In the genomic region with DNA sequence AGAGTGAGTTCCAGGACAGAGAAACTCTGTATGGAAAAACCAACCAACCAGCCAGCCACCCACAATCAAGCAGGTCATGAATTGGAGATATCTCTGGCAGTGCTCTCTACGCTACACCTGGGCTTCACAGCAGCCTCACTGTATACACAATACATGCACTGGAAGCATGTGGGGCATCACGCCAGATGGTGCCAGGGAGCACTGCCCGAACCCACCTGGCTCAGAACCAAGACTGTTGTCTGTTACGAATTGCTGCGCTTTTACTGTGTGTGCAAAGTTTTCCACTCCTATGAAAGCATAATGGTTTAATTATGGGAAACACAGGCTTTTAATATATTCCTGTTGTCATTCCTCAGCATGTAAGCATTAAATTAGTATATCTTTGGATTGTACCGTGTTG, we compare ENCODE assay signal across 24 mouse cellular contexts.
DNase-seq lines count a peak whose midpoint lies in the region; ATAC-seq lines count a peak whose summit lies in the region.
"Had no signal": no experiment of that assay in that cellular context is flagged by ENCODE, and none has a peak within 500 bp of the region (broad histone marks: within the 10 kb centered on the region; RNA-seq: fewer than 3 reads in every experiment).

No protein-coding gene starts in this region.

- no peaks in the 10 kb centered on the region for H3K4me1 ChIP-seq in forebrain, embryonic 14.5 days (ENCODE audit: control insufficient read depth, insufficient read depth, low read length)
- H3K4me1 ChIP-seq in forebrain, embryonic 16.5 days (replicated peaks; ENCODE audit: control insufficient read depth, insufficient read depth, low read length), result no peaks in the 10 kb centered on the region
- H3K4me1 ChIP-seq: heart, embryonic 12.5 days; heart, embryonic 15.5 days; hindbrain, embryonic 10.5 days; hindbrain, embryonic 13.5 days had no signal

- DNase-seq in cerebellum, postnatal 10 days, result peak; percentile 70 to 76
- no peak for DNase-seq in cerebellum, adult 11 months
- DNase-seq in forebrain, embryonic 14.5 days (ENCODE audit: low spot score), result peak; percentile 34
- peak; percentile 58 for DNase-seq in left cerebral cortex, postnatal 4 days
- no peak for DNase-seq in left cerebral cortex, adult 18-20 months (ENCODE audit: low spot score in 2 of 2)
- peak; percentile 9 for DNase-seq in right cerebral cortex, postnatal 4 days
- DNase-seq in right cerebral cortex, postnatal 36 days (ENCODE audit: low spot score in 2 of 2), result no peak
- DNase-seq: adrenal gland, adult 8-10 months; adrenal gland, postnatal 25 days; cerebellum, adult 2 months; cerebellum, adult 9-11 months; gastrocnemius, postnatal 10 days; gastrocnemius, postnatal 36 days; heart, postnatal 10 days; heart, postnatal 36 days had no signal

- intact Hi-C loops in left cerebral cortex, postnatal 4 days (cut with DNase I), result no loop called here

- H3K36me3 ChIP-seq in forebrain, embryonic 14.5 days (ENCODE audit: control insufficient read depth, insufficient read depth, low read length), result no peaks in the 10 kb centered on the region
- no peaks in the 10 kb centered on the region for H3K36me3 ChIP-seq in forebrain, embryonic 16.5 days (ENCODE audit: control insufficient read depth, insufficient read depth)
- H3K36me3 ChIP-seq: embryonic facial prominence, embryonic 15.5 days; forebrain, embryonic 15.5 days; heart, embryonic 12.5 days; heart, embryonic 15.5 days; hindbrain, embryonic 10.5 days; hindbrain, embryonic 13.5 days had no signal

- WGBS in forebrain, embryonic 14.5 days, result 57% methylated on average over 6 of the region's 6 CpGs
- 47% methylated on average over 6 of the region's 6 CpGs for WGBS in forebrain, embryonic 16.5 days

- no peak overlapping the region for H3K4me3 ChIP-seq in forebrain, embryonic 14.5 days (ENCODE audit: low read depth, low read length)
- H3K4me3 ChIP-seq in forebrain, embryonic 16.5 days (replicated peaks; ENCODE audit: low read length), result no peak overlapping the region
- H3K4me3 ChIP-seq: embryonic facial prominence, embryonic 15.5 days; forebrain, embryonic 15.5 days; heart, embryonic 12.5 days; heart, embryonic 15.5 days; hindbrain, embryonic 10.5 days; hindbrain, embryonic 13.5 days had no signal

- H3K27ac ChIP-seq in forebrain, embryonic 14.5 days (ENCODE audit: low read depth, low read length), result no peak overlapping the region
- no peak overlapping the region for H3K27ac ChIP-seq in forebrain, embryonic 16.5 days (ENCODE audit: low read length)
- H3K27ac ChIP-seq: embryonic facial prominence, embryonic 15.5 days; forebrain, embryonic 15.5 days; heart, embryonic 15.5 days; hindbrain, embryonic 10.5 days; hindbrain, embryonic 13.5 days had no signal

- H3K9ac ChIP-seq in forebrain, embryonic 14.5 days (ENCODE audit: low read length), result no peak overlapping the region
- no peak overlapping the region for H3K9ac ChIP-seq in forebrain, embryonic 16.5 days (replicated peaks; ENCODE audit: low read depth, low read length)
- H3K9ac ChIP-seq: embryonic facial prominence, embryonic 15.5 days; forebrain, embryonic 15.5 days; heart, embryonic 12.5 days; heart, embryonic 15.5 days; hindbrain, embryonic 13.5 days had no signal

- H3K27me3 ChIP-seq in forebrain, embryonic 14.5 days (replicated peaks; ENCODE audit: control insufficient read depth, insufficient read depth, low read length), result no peaks in the 10 kb centered on the region
- no peaks in the 10 kb centered on the region for H3K27me3 ChIP-seq in forebrain, embryonic 16.5 days (replicated peaks; ENCODE audit: control insufficient read depth, insufficient read depth, low read length)
- H3K27me3 ChIP-seq: embryonic facial prominence, embryonic 15.5 days; forebrain, embryonic 15.5 days; heart, embryonic 12.5 days; heart, embryonic 15.5 days; hindbrain, embryonic 13.5 days had no signal

- H3K9me3 ChIP-seq in forebrain, embryonic 14.5 days (replicated peaks; ENCODE audit: control insufficient read depth, low read length), result no peaks in the 10 kb centered on the region
- H3K9me3 ChIP-seq in forebrain, embryonic 16.5 days (ENCODE audit: control insufficient read depth, low read length), result no peaks in the 10 kb centered on the region
- H3K9me3 ChIP-seq: embryonic facial prominence, embryonic 15.5 days; forebrain, embryonic 15.5 days; heart, embryonic 12.5 days; heart, embryonic 15.5 days; hindbrain, embryonic 10.5 days; hindbrain, embryonic 13.5 days had no signal

- no peak for ATAC-seq in forebrain, embryonic 14.5 days
- ATAC-seq in forebrain, embryonic 16.5 days, result no peak
- ATAC-seq: activated CD4-positive, CD25-positive, alpha-beta regulatory T cell, adult 4 months; forebrain, embryonic 15.5 days; intestine, postnatal 0 days had no signal

- no peak overlapping the region for H3K4me2 ChIP-seq in forebrain, embryonic 14.5 days (ENCODE audit: low read length)
- no peak overlapping the region for H3K4me2 ChIP-seq in forebrain, embryonic 16.5 days (ENCODE audit: low read length)
- H3K4me2 ChIP-seq: embryonic facial prominence, embryonic 15.5 days; forebrain, embryonic 15.5 days; heart, embryonic 12.5 days; heart, embryonic 15.5 days; hindbrain, embryonic 13.5 days had no signal

Comparison
In these comparisons a context has a peak if more than half of its experiments do, and no peak if none do; other contexts are left out.
1. DNase-seq: peak in cerebellum, postnatal 10 days (2 of 2), forebrain, embryonic 14.5 days (single experiment), left cerebral cortex, postnatal 4 days (single experiment) and right cerebral cortex, postnatal 4 days (single experiment); none in cerebellum, adult 11 months (single experiment), left cerebral cortex, adult 18-20 months (0 of 2) and right cerebral cortex, postnatal 36 days (0 of 2).